ENCODE assay signal across 25 mouse cellular contexts in the genomic region with DNA sequence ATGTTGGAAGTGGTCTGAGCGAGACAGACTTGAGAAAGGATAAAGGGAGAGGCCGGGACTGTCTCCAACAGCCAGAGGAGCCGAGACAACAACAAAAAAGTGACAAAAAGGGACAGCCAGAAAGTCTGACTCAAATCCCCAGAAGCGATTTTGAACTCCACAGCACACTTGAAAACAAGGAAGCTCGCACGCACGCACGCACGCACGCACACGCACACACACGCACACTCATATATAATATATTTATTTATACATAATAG. TPM values are rescaled to one million over a fixed set of nuclear protein-coding genes. Genes with fewer than 3 reads are reported as not detected.
"Had no signal": no experiment of that assay in that cellular context is flagged by ENCODE, and none has a peak within 500 bp of the region (broad histone marks: within the 10 kb centered on the region; RNA-seq: fewer than 3 reads in every experiment).

No protein-coding gene starts in this region.

- DNase-seq: gastrocnemius, postnatal 14 days; gastrocnemius, postnatal 36 days; heart, adult 11 months; heart, adult 2 months; heart, postnatal 14 days; heart, postnatal 36 days; kidney, adult 18-20 months; kidney, adult 8-10 months; kidney, postnatal 10 days; kidney, postnatal 25 days; kidney, postnatal 4 days; liver; liver, embryonic 13.5 days had no signal

- ATAC-seq: hindbrain, postnatal 0 days; inflammation-experienced regulatory T-cells, adult 6 months; intestine, embryonic 15.5 days; intestine, postnatal 0 days had no signal

RNA-seq across cellular contexts. Expression of gene Fosb, which starts 6.9 kb away (rescaled TPM):
- polyA plus RNA-seq: hindbrain, embryonic 11.5 days; liver, embryonic 13.5 days had no signal

RNA-seq across cellular contexts. Expression of gene Rtn2, which starts 20.6 kb away (rescaled TPM):
- polyA plus RNA-seq: inflammation-experienced regulatory T-cells, adult 6 months had no signal

RNA-seq across cellular contexts. Expression of gene Ppm1n, which starts 23.1 kb away (rescaled TPM):
- polyA plus RNA-seq: gonadal fat pad, adult 2 months; heart, embryonic 13.5 days; hindbrain, embryonic 11.5 days; kidney, embryonic 14.5 days; kidney, embryonic 16.5 days; limb, embryonic 12.5 days; limb, embryonic 14.5 days; liver, embryonic 11.5 days; liver, embryonic 13.5 days had no signal
